Mouse (Mus musculus): ENCODE data around the gene Smpx. TPM values are rescaled to one million over a fixed set of nuclear protein-coding genes. Genes with fewer than 3 reads are reported as not detected.

Gene Smpx
- polyA plus RNA-seq (2012; rRNA removed), result 0.19 and 0.20 TPM in 2 replicates

GRCm38 (mm10) chrX:157698862-157699261, at the start of gene Smpx:
Smpx (plus strand) TSS chrX:157698910.
- TF ChIP-seq CTCF (IDR thresholded peaks at IDR 0.05; ENCODE audit: borderline replicate concordance, extremely low read depth, insufficient read depth, insufficient read length) (no peak), POLR2A (IDR thresholded peaks at IDR 0.05; ENCODE audit: borderline replicate concordance, extremely low read depth, insufficient read depth, insufficient read length, poor library complexity, severe bottlenecking) (no peak)
- no peak for DNase-seq (ENCODE audit: low read depth)

GRCm38 (mm10) chrX:157655047-157655446, 43.7 kb upstream of the Smpx start:
- TF ChIP-seq CTCF (IDR thresholded peaks at IDR 0.05; ENCODE audit: borderline replicate concordance, extremely low read depth, insufficient read depth, insufficient read length) (no peak), POLR2A (IDR thresholded peaks at IDR 0.05; ENCODE audit: borderline replicate concordance, extremely low read depth, insufficient read depth, insufficient read length, poor library complexity, severe bottlenecking) (no peak)
- no peak for DNase-seq (ENCODE audit: low read depth)

GRCm38 (mm10) chrX:157657356-157657755, 41.4 kb upstream of the Smpx start:
- TF ChIP-seq POLR2A (IDR thresholded peaks at IDR 0.05; ENCODE audit: borderline replicate concordance, extremely low read depth, insufficient read depth, insufficient read length, poor library complexity, severe bottlenecking), result no peak
- TF ChIP-seq CTCF (IDR thresholded peaks at IDR 0.05; ENCODE audit: borderline replicate concordance, extremely low read depth, insufficient read depth, insufficient read length), result no peak
- no peak for DNase-seq (ENCODE audit: low read depth)

GRCm38 (mm10) chrX:157671820-157672219, 26.9 kb upstream of the Smpx start:
- DNase-seq (ENCODE audit: low read depth), result no peak
- TF ChIP-seq POLR2A (IDR thresholded peaks at IDR 0.05; ENCODE audit: borderline replicate concordance, extremely low read depth, insufficient read depth, insufficient read length, poor library complexity, severe bottlenecking) (no peak), CTCF (IDR thresholded peaks at IDR 0.05; ENCODE audit: borderline replicate concordance, extremely low read depth, insufficient read depth, insufficient read length) (0 out of 2 replicates have a peak, but pooled peaks have one; percentile 2)

GRCm38 (mm10) chrX:157674667-157675350, 23.9 kb upstream of the Smpx start:
- TF ChIP-seq POLR2A (IDR thresholded peaks at IDR 0.05; ENCODE audit: borderline replicate concordance, extremely low read depth, insufficient read depth, insufficient read length, poor library complexity, severe bottlenecking), result no peak
- TF ChIP-seq CTCF (IDR thresholded peaks at IDR 0.05; ENCODE audit: borderline replicate concordance, extremely low read depth, insufficient read depth, insufficient read length), result no peak
- DNase-seq (ENCODE audit: low read depth), result no peak

GRCm38 (mm10) chrX:157691186-157691585, 7.5 kb upstream of the Smpx start:
- DNase-seq (ENCODE audit: low read depth), result peak; percentile 7
- TF ChIP-seq CTCF (IDR thresholded peaks at IDR 0.05; ENCODE audit: borderline replicate concordance, extremely low read depth, insufficient read depth, insufficient read length), result no peak
- TF ChIP-seq POLR2A (IDR thresholded peaks at IDR 0.05; ENCODE audit: borderline replicate concordance, extremely low read depth, insufficient read depth, insufficient read length, poor library complexity, severe bottlenecking), result no peak

GRCm38 (mm10) chrX:157697591-157698135, 1.0 kb upstream of the Smpx start:
- DNase-seq (ENCODE audit: low read depth), result no peak
- TF ChIP-seq POLR2A (IDR thresholded peaks at IDR 0.05; ENCODE audit: borderline replicate concordance, extremely low read depth, insufficient read depth, insufficient read length, poor library complexity, severe bottlenecking), result no peak
- no peak for TF ChIP-seq CTCF (IDR thresholded peaks at IDR 0.05; ENCODE audit: borderline replicate concordance, extremely low read depth, insufficient read depth, insufficient read length)

- TF ChIP-seq CTCF (IDR thresholded peaks at IDR 0.05; ENCODE audit: borderline replicate concordance, extremely low read depth, insufficient read depth, insufficient read length) (no peak), POLR2A (IDR thresholded peaks at IDR 0.05; ENCODE audit: borderline replicate concordance, extremely low read depth, insufficient read depth, insufficient read length, poor library complexity, severe bottlenecking) (no peak)
- no peak for DNase-seq (ENCODE audit: low read depth)
These were observed 8.5 kb downstream of the Smpx start for GRCm38 (mm10) chrX:157707236-157707635.

- TF ChIP-seq CTCF (IDR thresholded peaks at IDR 0.05; ENCODE audit: borderline replicate concordance, extremely low read depth, insufficient read depth, insufficient read length) (no peak), POLR2A (IDR thresholded peaks at IDR 0.05; ENCODE audit: borderline replicate concordance, extremely low read depth, insufficient read depth, insufficient read length, poor library complexity, severe bottlenecking) (no peak)
- no peak for DNase-seq (ENCODE audit: low read depth)
These were observed 10.0 kb downstream of the Smpx start for GRCm38 (mm10) chrX:157708616-157709280.

GRCm38 (mm10) chrX:157719907-157720306, 21.2 kb downstream of the Smpx start:
- TF ChIP-seq CTCF (IDR thresholded peaks at IDR 0.05; ENCODE audit: borderline replicate concordance, extremely low read depth, insufficient read depth, insufficient read length), result no peak
- TF ChIP-seq POLR2A (IDR thresholded peaks at IDR 0.05; ENCODE audit: borderline replicate concordance, extremely low read depth, insufficient read depth, insufficient read length, poor library complexity, severe bottlenecking), result no peak

GRCm38 (mm10) chrX:157730622-157731341, 32.1 kb downstream of the Smpx start:
- no peak for TF ChIP-seq POLR2A (IDR thresholded peaks at IDR 0.05; ENCODE audit: borderline replicate concordance, extremely low read depth, insufficient read depth, insufficient read length, poor library complexity, severe bottlenecking)
- no peak for TF ChIP-seq CTCF (IDR thresholded peaks at IDR 0.05; ENCODE audit: borderline replicate concordance, extremely low read depth, insufficient read depth, insufficient read length)
- peak; percentile 69 for DNase-seq (ENCODE audit: low read depth)

More at GRCm38 (mm10) chrX:157719907-157720306, 21.2 kb downstream of the Smpx start:
- DNase-seq (ENCODE audit: low read depth), result peak; percentile 1
